Mouse (Mus musculus) lung, embryonic 14.5 days (tissue): ENCODE results near the gene Slc15a2. TPM values are rescaled to one million over a fixed set of nuclear protein-coding genes. Genes with fewer than 3 reads are reported as not detected.

ENCODE experiments used
- ATAC-seq: fragments of 200-750 bp; cut with Nextera tagmentation; 2 replicates; pipeline ENCODE4 v1.8.0; 2017; ENCODE audit warnings: mild to moderate bottlenecking, moderate TSS enrichment, moderate library complexity; ENCODE audit not compliant: insufficient read depth
- DNase-seq: peaks from one replicate; pipeline ENCODE4 v3.0.0-alpha.2; 2015
- H3K27ac ChIP-seq: fragments of 300-500 bp; sonication (generic); 2 replicates; pipeline ENCODE4 v1.5.1; 2014; ENCODE audit warnings: low read depth, mild to moderate bottlenecking, moderate library complexity
- H3K27me3 ChIP-seq: fragments of 300-500 bp; sonication (generic); 2 replicates; pipeline ENCODE4 v1.6.1; 2014; ENCODE audit warnings: low read length, control low read depth; ENCODE audit not compliant: insufficient read depth
- H3K36me3 ChIP-seq: fragments of 300-500 bp; sonication (generic); 2 replicates; pipeline ENCODE4 v1.6.1; 2014; ENCODE audit warnings: control low read depth; ENCODE audit not compliant: insufficient read depth
- H3K4me1 ChIP-seq: fragments of 300-500 bp; sonication (generic); 2 replicates; pipeline ENCODE4 v1.6.1; 2014; ENCODE audit warnings: antibody characterized with exemption, control low read depth; ENCODE audit not compliant: insufficient read depth
- H3K4me2 ChIP-seq: fragments of 300-500 bp; sonication (generic); 2 replicates; pipeline ENCODE4 v1.6.1; 2014; ENCODE audit warnings: mild to moderate bottlenecking
- H3K4me3 ChIP-seq: fragments of 300-500 bp; sonication (generic); 2 replicates; pipeline ENCODE4 v1.5.1; 2014; ENCODE audit warnings: low read depth, low read length
- H3K9ac ChIP-seq: fragments of 300-500 bp; sonication (generic); 2 replicates; pipeline ENCODE4 v1.6.1; 2014
- H3K9me3 ChIP-seq: fragments of 300-500 bp; sonication (generic); 2 replicates; pipeline ENCODE4 v1.6.1; 2016; ENCODE audit warnings: low read depth, low read length, control low read depth
- CTCF ChIP-seq: IDR thresholded peaks from 2 replicates; pipeline ENCODE4 v1.5.1; 2016; ENCODE audit warnings: antibody characterized with exemption, low read depth
- WGBS: fragments of 180-500 bp; shearing (Covaris S2); extraction: QIAGEN DNeasy Blood & Tissue Kit; methylation state at CpG from one replicate; pipeline ENCODE4 v1.1.7; 2014; 5-methylcytosine and 5-hydroxymethylcytosine counted together
- polyA plus RNA-seq: library from polyadenylated mRNA; unstranded; fragments of >200 nt; fragmentation: Nextera tagmentation; extraction: Ambion mirVana; gene quantifications from 2 replicates; pipeline ENCODE4 v1.2.1, GENCODE M21; 2014

Gene Slc15a2
- polyA plus RNA-seq, 1 experiment from 2014 or later = 28.1 TPM

GRCm38 (mm10) chr16:36770191-36770771 lies 14.5 kb downstream of the Slc15a2 start:
- Histone ChIP-seq H3K27me3 (no peaks in the 10 kb centered on the region), H3K9ac (no peak overlapping the region), H3K4me3 (no peak overlapping the region), H3K27ac (no peak overlapping the region), H3K36me3 (no peaks in the 10 kb centered on the region), H3K9me3 (no peaks in the 10 kb centered on the region), H3K4me2 (no peak overlapping the region), H3K4me1 (no peaks in the 10 kb centered on the region)
- peak; percentile 20 for DNase-seq
- WGBS = 73% methylated on average over 8 of the region's 13 CpGs
- no peak for TF ChIP-seq CTCF
- ATAC-seq = no peak

- no peak overlapping the region for H3K27ac ChIP-seq
- TF ChIP-seq CTCF = no peak
Measured at GRCm38 (mm10) chr16:36751979-36752378, 32.8 kb downstream of the Slc15a2 start.

GRCm38 (mm10) chr16:36747767-36748166 lies 37.0 kb downstream of the Slc15a2 start:
- H3K36me3 ChIP-seq = no peaks in the 10 kb centered on the region
- no peak overlapping the region for H3K4me3 ChIP-seq
- no peak for DNase-seq
- 53% methylated on average over 2 of the region's 2 CpGs for WGBS
- no peaks in the 10 kb centered on the region for H3K27me3 ChIP-seq
- no peak overlapping the region for H3K4me2 ChIP-seq
- TF ChIP-seq CTCF = no peak
- no peaks in the 10 kb centered on the region for H3K9me3 ChIP-seq
- no peak overlapping the region for H3K9ac ChIP-seq
- no peak for ATAC-seq
- no peaks in the 10 kb centered on the region for H3K4me1 ChIP-seq
- H3K27ac ChIP-seq = no peak overlapping the region

More at GRCm38 (mm10) chr16:36751979-36752378, 32.8 kb downstream of the Slc15a2 start:
- Histone ChIP-seq H3K4me3 (no peak overlapping the region), H3K4me1 (no peaks in the 10 kb centered on the region), H3K36me3 (no peaks in the 10 kb centered on the region), H3K4me2 (no peak overlapping the region), H3K9me3 (no peaks in the 10 kb centered on the region), H3K27me3 (no peaks in the 10 kb centered on the region), H3K9ac (no peak overlapping the region)
- WGBS = 85% methylated on average over 3 of the region's 3 CpGs
- DNase-seq (no peak), ATAC-seq (no peak)

- Histone ChIP-seq H3K4me2 (no peak overlapping the region), H3K27ac (no peak overlapping the region), H3K4me1 (no peaks in the 10 kb centered on the region), H3K36me3 (no peaks in the 10 kb centered on the region), H3K27me3 (no peaks in the 10 kb centered on the region), H3K4me3 (no peak overlapping the region), H3K9me3 (no peaks in the 10 kb centered on the region), H3K9ac (no peak overlapping the region)
- no peak for ATAC-seq
- DNase-seq = no peak
- no peak for TF ChIP-seq CTCF
- WGBS = 48% methylated on average over 4 of the region's 4 CpGs
Measured at GRCm38 (mm10) chr16:36747068-36747467, 37.7 kb downstream of the Slc15a2 start.

- no peak for TF ChIP-seq CTCF
- Histone ChIP-seq H3K4me2 (no peak overlapping the region), H3K4me3 (no peak overlapping the region), H3K9me3 (no peaks in the 10 kb centered on the region), H3K27me3 (no peaks in the 10 kb centered on the region), H3K27ac (0 out of 2 replicates have a peak overlapping the region, but pooled peaks have one; percentile 12), H3K4me1 (no peaks in the 10 kb centered on the region), H3K36me3 (no peaks in the 10 kb centered on the region), H3K9ac (no peak overlapping the region)
- ATAC-seq (peak; percentile 47; the same call in 1 of the 2 replicates), DNase-seq (peak; percentile 32)
- WGBS = 54% methylated on average over 8 of the region's 8 CpGs
Measured at GRCm38 (mm10) chr16:36743580-36743979, 41.2 kb downstream of the Slc15a2 start.

- Histone ChIP-seq H3K9ac (no peak overlapping the region), H3K27me3 (no peaks in the 10 kb centered on the region), H3K9me3 (no peaks in the 10 kb centered on the region), H3K4me3 (no peak overlapping the region), H3K27ac (no peak overlapping the region), H3K36me3 (no peaks in the 10 kb centered on the region), H3K4me2 (no peak overlapping the region), H3K4me1 (no peaks in the 10 kb centered on the region)
- whole genome bisulfite sequencing = 30% methylated on average over 4 of the region's 4 CpGs
- no peak for ATAC-seq
- no peak for TF ChIP-seq CTCF
- DNase-seq = peak; percentile 46
Measured at GRCm38 (mm10) chr16:36739404-36739930, 45.3 kb downstream of the Slc15a2 start.

- ATAC-seq = no peak
- H3K4me1 ChIP-seq = no peaks in the 10 kb centered on the region
- no peak overlapping the region for H3K4me3 ChIP-seq
- no peaks in the 10 kb centered on the region for H3K9me3 ChIP-seq
- peak; percentile 34; the same call in 1 of the 2 replicates for TF ChIP-seq CTCF
- no peaks in the 10 kb centered on the region for H3K36me3 ChIP-seq
- no peak overlapping the region for H3K9ac ChIP-seq
- 69% methylated on average over 3 of the region's 3 CpGs for WGBS
- H3K27ac ChIP-seq = no peak overlapping the region
- H3K4me2 ChIP-seq = no peak overlapping the region
- DNase-seq = no peak
- no peaks in the 10 kb centered on the region for H3K27me3 ChIP-seq
Measured at GRCm38 (mm10) chr16:36735421-36735820, 49.3 kb downstream of the Slc15a2 start.
